Mouse (Mus musculus): Measurements from ENCODE around the gene Mfsd1. TPM values are rescaled to one million over a fixed set of nuclear protein-coding genes. Genes with fewer than 3 reads are reported as not detected.

Mfsd1 gene
- 47.8 and 57.7 TPM in 2 replicates for polyA plus RNA-seq (2011; ENCODE audit: insufficient read depth, insufficient read length, low read depth, missing spikeins)

- H3K27me3 ChIP-seq (ENCODE audit: control insufficient read depth, insufficient read depth, low read length, poor library complexity, severe bottlenecking), result no peaks in the 10 kb centered on the region
- peaks cover 2% of the 10 kb centered on the region; the same call in 1 of the 2 replicates for H3K9me3 ChIP-seq (replicated peaks; ENCODE audit: control insufficient read depth, insufficient read depth, low read length, poor library complexity, severe bottlenecking)
- no peaks in the 10 kb centered on the region for H3K36me3 ChIP-seq (ENCODE audit: control insufficient read depth, insufficient read depth, low read length, poor library complexity, severe bottlenecking)
- peak within 1 kb of the TSS; percentile 53 for H3K9ac ChIP-seq (ENCODE audit: low read depth, poor library complexity, severe bottlenecking)
- H3K27ac ChIP-seq (ENCODE audit: insufficient read depth, low read length), result no peak within 1 kb of the TSS
- TF ChIP-seq POLR2A (IDR thresholded peaks at IDR 0.05; ENCODE audit: insufficient read depth, low read length) (no peak), EP300 (IDR thresholded peaks at IDR 0.05; ENCODE audit: insufficient read depth, low read depth, low read length) (0 out of 2 replicates have a peak, but pooled peaks have one; percentile 55)
- peak within 1 kb of the TSS; percentile 55 for H3K4me3 ChIP-seq (ENCODE audit: low read depth, low read length)
- no peaks in the 10 kb centered on the region for H3K4me1 ChIP-seq (ENCODE audit: control insufficient read depth, insufficient read depth, low read length)
These were observed at the start of gene Mfsd1 for GRCm38 (mm10) chr3:67582273-67583124. Gene Mfsd1, plus strand, starts transcription at chr3:67582741.

GRCm38 (mm10) chr3:67543630-67544029, 38.9 kb upstream of the Mfsd1 start:
- Histone ChIP-seq H3K36me3 (ENCODE audit: control insufficient read depth, insufficient read depth, low read length, poor library complexity, severe bottlenecking) (no peaks in the 10 kb centered on the region), H3K4me1 (ENCODE audit: control insufficient read depth, insufficient read depth, low read length) (no peaks in the 10 kb centered on the region), H3K4me3 (ENCODE audit: low read depth, low read length) (no peak overlapping the region), H3K9ac (ENCODE audit: low read depth, poor library complexity, severe bottlenecking) (no peak overlapping the region), H3K9me3 (replicated peaks; ENCODE audit: control insufficient read depth, insufficient read depth, low read length, poor library complexity, severe bottlenecking) (no peaks in the 10 kb centered on the region), H3K27ac (ENCODE audit: insufficient read depth, low read length) (no peak overlapping the region), H3K27me3 (ENCODE audit: control insufficient read depth, insufficient read depth, low read length, poor library complexity, severe bottlenecking) (peaks cover 1% of the 10 kb centered on the region; the same call in 1 of the 2 replicates)
- TF ChIP-seq EP300 (IDR thresholded peaks at IDR 0.05; ENCODE audit: insufficient read depth, low read depth, low read length) (no peak), CTCF (IDR thresholded peaks at IDR 0.05; ENCODE audit: low read depth, low read length) (no peak), POLR2A (IDR thresholded peaks at IDR 0.05; ENCODE audit: insufficient read depth, low read length) (no peak)

GRCm38 (mm10) chr3:67551193-67551592, 31.3 kb upstream of the Mfsd1 start:
- H3K4me1 ChIP-seq (ENCODE audit: control insufficient read depth, insufficient read depth, low read length), result no peaks in the 10 kb centered on the region
- H3K27ac ChIP-seq (ENCODE audit: insufficient read depth, low read length), result no peak overlapping the region
- TF ChIP-seq CTCF (IDR thresholded peaks at IDR 0.05; ENCODE audit: low read depth, low read length), result no peak
- H3K9ac ChIP-seq (ENCODE audit: low read depth, poor library complexity, severe bottlenecking), result no peak overlapping the region
- H3K4me3 ChIP-seq (ENCODE audit: low read depth, low read length), result no peak overlapping the region
- no peaks in the 10 kb centered on the region for H3K27me3 ChIP-seq (ENCODE audit: control insufficient read depth, insufficient read depth, low read length, poor library complexity, severe bottlenecking)
- no peaks in the 10 kb centered on the region for H3K9me3 ChIP-seq (replicated peaks; ENCODE audit: control insufficient read depth, insufficient read depth, low read length, poor library complexity, severe bottlenecking)
- H3K36me3 ChIP-seq (ENCODE audit: control insufficient read depth, insufficient read depth, low read length, poor library complexity, severe bottlenecking), result no peaks in the 10 kb centered on the region

- Histone ChIP-seq H3K4me1 (ENCODE audit: control insufficient read depth, insufficient read depth, low read length) (no peaks in the 10 kb centered on the region), H3K9ac (ENCODE audit: low read depth, poor library complexity, severe bottlenecking) (no peak overlapping the region), H3K4me3 (ENCODE audit: low read depth, low read length) (no peak overlapping the region)
These were observed 29.3 kb upstream of the Mfsd1 start for GRCm38 (mm10) chr3:67553281-67553680.

GRCm38 (mm10) chr3:67553927-67554448, 28.6 kb upstream of the Mfsd1 start:
- TF ChIP-seq EP300 (IDR thresholded peaks at IDR 0.05; ENCODE audit: insufficient read depth, low read depth, low read length), result no peak
- Histone ChIP-seq H3K27me3 (ENCODE audit: control insufficient read depth, insufficient read depth, low read length, poor library complexity, severe bottlenecking) (no peaks in the 10 kb centered on the region), H3K27ac (ENCODE audit: insufficient read depth, low read length) (no peak overlapping the region), H3K36me3 (ENCODE audit: control insufficient read depth, insufficient read depth, low read length, poor library complexity, severe bottlenecking) (no peaks in the 10 kb centered on the region), H3K9me3 (replicated peaks; ENCODE audit: control insufficient read depth, insufficient read depth, low read length, poor library complexity, severe bottlenecking) (no peaks in the 10 kb centered on the region), H3K9ac (ENCODE audit: low read depth, poor library complexity, severe bottlenecking) (no peak overlapping the region), H3K4me3 (ENCODE audit: low read depth, low read length) (no peak overlapping the region), H3K4me1 (ENCODE audit: control insufficient read depth, insufficient read depth, low read length) (no peaks in the 10 kb centered on the region)

More at GRCm38 (mm10) chr3:67553281-67553680, 29.3 kb upstream of the Mfsd1 start:
- H3K27ac ChIP-seq (ENCODE audit: insufficient read depth, low read length), result no peak overlapping the region
- TF ChIP-seq POLR2A (IDR thresholded peaks at IDR 0.05; ENCODE audit: insufficient read depth, low read length) (no peak), CTCF (IDR thresholded peaks at IDR 0.05; ENCODE audit: low read depth, low read length) (no peak), EP300 (IDR thresholded peaks at IDR 0.05; ENCODE audit: insufficient read depth, low read depth, low read length) (no peak)
- no peaks in the 10 kb centered on the region for H3K9me3 ChIP-seq (replicated peaks; ENCODE audit: control insufficient read depth, insufficient read depth, low read length, poor library complexity, severe bottlenecking)
- no peaks in the 10 kb centered on the region for H3K36me3 ChIP-seq (ENCODE audit: control insufficient read depth, insufficient read depth, low read length, poor library complexity, severe bottlenecking)
- H3K27me3 ChIP-seq (ENCODE audit: control insufficient read depth, insufficient read depth, low read length, poor library complexity, severe bottlenecking), result no peaks in the 10 kb centered on the region

GRCm38 (mm10) chr3:67555211-67555610, 27.3 kb upstream of the Mfsd1 start:
- Histone ChIP-seq H3K9me3 (replicated peaks; ENCODE audit: control insufficient read depth, insufficient read depth, low read length, poor library complexity, severe bottlenecking) (no peaks in the 10 kb centered on the region), H3K27ac (ENCODE audit: insufficient read depth, low read length) (no peak overlapping the region), H3K27me3 (ENCODE audit: control insufficient read depth, insufficient read depth, low read length, poor library complexity, severe bottlenecking) (no peaks in the 10 kb centered on the region), H3K36me3 (ENCODE audit: control insufficient read depth, insufficient read depth, low read length, poor library complexity, severe bottlenecking) (no peaks in the 10 kb centered on the region), H3K9ac (ENCODE audit: low read depth, poor library complexity, severe bottlenecking) (no peak overlapping the region), H3K4me1 (ENCODE audit: control insufficient read depth, insufficient read depth, low read length) (no peaks in the 10 kb centered on the region), H3K4me3 (ENCODE audit: low read depth, low read length) (no peak overlapping the region)
- no peak for TF ChIP-seq EP300 (IDR thresholded peaks at IDR 0.05; ENCODE audit: insufficient read depth, low read depth, low read length)
- no peak for TF ChIP-seq CTCF (IDR thresholded peaks at IDR 0.05; ENCODE audit: low read depth, low read length)
- no peak for TF ChIP-seq POLR2A (IDR thresholded peaks at IDR 0.05; ENCODE audit: insufficient read depth, low read length)

Measured in ES-Bruce4 (cell line).